ENCODE assay signal across 14 mouse cellular contexts in the genomic region with DNA sequence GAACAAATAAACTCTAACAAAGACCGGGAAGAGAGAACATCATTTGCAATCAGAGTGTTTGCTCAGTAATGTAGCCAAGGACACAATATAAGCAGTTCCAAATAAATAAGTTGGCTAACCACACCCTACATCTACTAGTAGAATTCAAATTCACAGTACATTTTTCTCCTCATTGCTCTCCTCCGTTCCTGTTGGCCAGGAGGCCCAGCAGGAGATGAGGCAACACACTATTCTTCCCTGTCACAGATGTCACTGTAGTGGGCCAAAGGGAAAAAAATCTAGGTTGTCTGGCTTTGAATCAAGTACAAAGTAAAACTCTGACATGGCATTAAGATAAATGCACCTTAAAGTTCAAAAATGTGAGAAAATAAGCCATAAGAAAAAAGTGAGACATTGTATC.
"Had no signal": no experiment of that assay in that cellular context is flagged by ENCODE, and none has a peak within 500 bp of the region (broad histone marks: within the 10 kb centered on the region; RNA-seq: fewer than 3 reads in every experiment).

No protein-coding gene starts in this region.

- ATAC-seq: midbrain, embryonic 15.5 days had no signal

- H3K4me1 ChIP-seq: limb, embryonic 13.5 days; midbrain, embryonic 10.5 days; midbrain, embryonic 15.5 days; stomach, embryonic 15.5 days had no signal

- H3K27me3 ChIP-seq: limb, embryonic 13.5 days; midbrain, embryonic 15.5 days; stomach, embryonic 15.5 days had no signal

- H3K27ac ChIP-seq: layer of hippocampus, adult 2 months; limb, embryonic 13.5 days; liver, embryonic 14.5 days; midbrain, embryonic 10.5 days; midbrain, embryonic 15.5 days; stomach, embryonic 15.5 days had no signal

- DNase-seq: kidney, postnatal 10 days; kidney, postnatal 4 days; left cerebral cortex, postnatal 4 days; lung, adult 18-20 months; lung, postnatal 36 days; right cerebral cortex, postnatal 14 days; thymus, adult 2 months; thymus, postnatal 36 days had no signal

- H3K4me3 ChIP-seq: layer of hippocampus, adult 2 months; limb, embryonic 13.5 days; midbrain, embryonic 10.5 days; midbrain, embryonic 15.5 days; stomach, embryonic 15.5 days had no signal
